Mouse (Mus musculus): ENCODE results near the gene Nptx1. TPM values are rescaled to one million over a fixed set of nuclear protein-coding genes. Genes with fewer than 3 reads are reported as not detected.

Gene Nptx1
- total and polyA plus RNA-seq, 2 experiments = 0.09 TPM

- TF ChIP-seq CTCF (IDR thresholded peaks at IDR 0.05; ENCODE audit: low read depth, low read length) = no peak
- no peak for TF ChIP-seq POLR2A (IDR thresholded peaks at IDR 0.05; ENCODE audit: extremely low read depth, insufficient read depth, low read length)
- Histone ChIP-seq H3K4me3 (ENCODE audit: insufficient read depth, low read depth, low read length) (no peak overlapping the region), H3K36me3 (ENCODE audit: control insufficient read depth, insufficient read depth, low read length) (no peaks in the 10 kb centered on the region), H3K9ac (ENCODE audit: low read depth, low read length) (no peak overlapping the region), H3K79me2 (ENCODE audit: control insufficient read depth, insufficient read depth, low read length) (no peaks in the 10 kb centered on the region), H3K4me1 (ENCODE audit: control insufficient read depth, insufficient read depth, low read length) (peaks cover 11% of the 10 kb centered on the region), H3K27me3 (ENCODE audit: control insufficient read depth, insufficient read depth, low read length) (peaks cover 3% of the 10 kb centered on the region), H3K27ac (replicated peaks; ENCODE audit: insufficient read depth, low read depth, low read length) (no peak overlapping the region)
- 83% methylated on average over 7 of the region's 7 CpGs for WGBS
- no peak for DNase-seq (ENCODE audit: extremely low read depth, low read depth, low spot score)
These were observed 7.2 kb upstream of the Nptx1 start for GRCm38 (mm10) chr11:119554706-119555105.

- H3K79me2 ChIP-seq (ENCODE audit: control insufficient read depth, insufficient read depth, low read length) = no peaks in the 10 kb centered on the region
- H3K4me3 ChIP-seq (ENCODE audit: insufficient read depth, low read depth, low read length) = no peak overlapping the region
- no peak for TF ChIP-seq POLR2A (IDR thresholded peaks at IDR 0.05; ENCODE audit: extremely low read depth, insufficient read depth, low read length)
- no peak for TF ChIP-seq CTCF (IDR thresholded peaks at IDR 0.05; ENCODE audit: low read depth, low read length)
- no peak overlapping the region for H3K9ac ChIP-seq (ENCODE audit: low read depth, low read length)
- H3K4me1 ChIP-seq (ENCODE audit: control insufficient read depth, insufficient read depth, low read length) = peaks cover 9% of the 10 kb centered on the region
- peaks cover 18% of the 10 kb centered on the region for H3K27me3 ChIP-seq (ENCODE audit: control insufficient read depth, insufficient read depth, low read length)
- 33% methylated on average over 9 of the region's 9 CpGs for WGBS
- H3K36me3 ChIP-seq (ENCODE audit: control insufficient read depth, insufficient read depth, low read length) = no peaks in the 10 kb centered on the region
- DNase-seq (ENCODE audit: extremely low read depth, low read depth, low spot score) = peak; percentile 78
- H3K27ac ChIP-seq (replicated peaks; ENCODE audit: insufficient read depth, low read depth, low read length) = no peak overlapping the region
These were observed 5.6 kb upstream of the Nptx1 start for GRCm38 (mm10) chr11:119552902-119553802.

GRCm38 (mm10) chr11:119552301-119552700 is 4.7 kb upstream of the Nptx1 start:
- Histone ChIP-seq H3K4me3 (ENCODE audit: insufficient read depth, low read depth, low read length) (no peak overlapping the region), H3K4me1 (ENCODE audit: control insufficient read depth, insufficient read depth, low read length) (peaks cover 10% of the 10 kb centered on the region), H3K27me3 (ENCODE audit: control insufficient read depth, insufficient read depth, low read length) (peaks cover 25% of the 10 kb centered on the region), H3K27ac (replicated peaks; ENCODE audit: insufficient read depth, low read depth, low read length) (no peak overlapping the region), H3K9ac (ENCODE audit: low read depth, low read length) (no peak overlapping the region), H3K79me2 (ENCODE audit: control insufficient read depth, insufficient read depth, low read length) (no peaks in the 10 kb centered on the region), H3K36me3 (ENCODE audit: control insufficient read depth, insufficient read depth, low read length) (no peaks in the 10 kb centered on the region)
- DNase-seq (ENCODE audit: extremely low read depth, low read depth, low spot score) = no peak
- WGBS = 12% methylated on average over 1 of the region's 1 CpGs
- no peak for TF ChIP-seq POLR2A (IDR thresholded peaks at IDR 0.05; ENCODE audit: extremely low read depth, insufficient read depth, low read length)
- TF ChIP-seq CTCF (IDR thresholded peaks at IDR 0.05; ENCODE audit: low read depth, low read length) = no peak

- no peak for TF ChIP-seq CTCF (IDR thresholded peaks at IDR 0.05; ENCODE audit: low read depth, low read length)
- no peak for TF ChIP-seq POLR2A (IDR thresholded peaks at IDR 0.05; ENCODE audit: extremely low read depth, insufficient read depth, low read length)
- no peak overlapping the region for H3K4me3 ChIP-seq (ENCODE audit: insufficient read depth, low read depth, low read length)
These were observed 3.9 kb upstream of the Nptx1 start for GRCm38 (mm10) chr11:119551468-119551867.

GRCm38 (mm10) chr11:119550546-119551335 is 3.2 kb upstream of the Nptx1 start:
- no peak for DNase-seq (ENCODE audit: extremely low read depth, low read depth, low spot score)
- H3K4me1 ChIP-seq (ENCODE audit: control insufficient read depth, insufficient read depth, low read length) = peaks cover 13% of the 10 kb centered on the region
- H3K27me3 ChIP-seq (ENCODE audit: control insufficient read depth, insufficient read depth, low read length) = peaks cover 37% of the 10 kb centered on the region
- TF ChIP-seq POLR2A (IDR thresholded peaks at IDR 0.05; ENCODE audit: extremely low read depth, insufficient read depth, low read length) = no peak
- no peak for TF ChIP-seq CTCF (IDR thresholded peaks at IDR 0.05; ENCODE audit: low read depth, low read length)
- H3K27ac ChIP-seq (replicated peaks; ENCODE audit: insufficient read depth, low read depth, low read length) = no peak overlapping the region
- 60% methylated on average over 10 of the region's 10 CpGs for WGBS
- H3K9ac ChIP-seq (ENCODE audit: low read depth, low read length) = no peak overlapping the region
- no peaks in the 10 kb centered on the region for H3K79me2 ChIP-seq (ENCODE audit: control insufficient read depth, insufficient read depth, low read length)
- H3K4me3 ChIP-seq (ENCODE audit: insufficient read depth, low read depth, low read length) = no peak overlapping the region
- no peaks in the 10 kb centered on the region for H3K36me3 ChIP-seq (ENCODE audit: control insufficient read depth, insufficient read depth, low read length)

More at GRCm38 (mm10) chr11:119551468-119551867, 3.9 kb upstream of the Nptx1 start:
- no peaks in the 10 kb centered on the region for H3K36me3 ChIP-seq (ENCODE audit: control insufficient read depth, insufficient read depth, low read length)
- no peak overlapping the region for H3K9ac ChIP-seq (ENCODE audit: low read depth, low read length)
- DNase-seq (ENCODE audit: extremely low read depth, low read depth, low spot score) = no peak
- peaks cover 13% of the 10 kb centered on the region for H3K4me1 ChIP-seq (ENCODE audit: control insufficient read depth, insufficient read depth, low read length)
- no peak overlapping the region for H3K27ac ChIP-seq (replicated peaks; ENCODE audit: insufficient read depth, low read depth, low read length)
- WGBS = 84% methylated on average over 3 of the region's 3 CpGs
- H3K27me3 ChIP-seq (ENCODE audit: control insufficient read depth, insufficient read depth, low read length) = peaks cover 33% of the 10 kb centered on the region
- no peaks in the 10 kb centered on the region for H3K79me2 ChIP-seq (ENCODE audit: control insufficient read depth, insufficient read depth, low read length)
